Mouse (Mus musculus) spleen, adult 2 months (tissue): ENCODE data around the gene Vps45.

Source experiments
- CTCF ChIP-seq: fragments of 200-500 bp; IDR thresholded peaks from 2 replicates; pipeline ENCODE4 v1.5.1; 2011; ENCODE audit warnings: mild to moderate bottlenecking, inconsistent platforms; ENCODE audit not compliant: insufficient read depth, insufficient read length, insufficient replicate concordance; ENCODE audit errors: extremely low read depth
- POLR2A ChIP-seq: fragments of 200-500 bp; IDR thresholded peaks from 2 replicates; pipeline ENCODE4 v1.6.1; 2011; ENCODE audit warnings: low read depth, low read length, inconsistent platforms

DNA sequence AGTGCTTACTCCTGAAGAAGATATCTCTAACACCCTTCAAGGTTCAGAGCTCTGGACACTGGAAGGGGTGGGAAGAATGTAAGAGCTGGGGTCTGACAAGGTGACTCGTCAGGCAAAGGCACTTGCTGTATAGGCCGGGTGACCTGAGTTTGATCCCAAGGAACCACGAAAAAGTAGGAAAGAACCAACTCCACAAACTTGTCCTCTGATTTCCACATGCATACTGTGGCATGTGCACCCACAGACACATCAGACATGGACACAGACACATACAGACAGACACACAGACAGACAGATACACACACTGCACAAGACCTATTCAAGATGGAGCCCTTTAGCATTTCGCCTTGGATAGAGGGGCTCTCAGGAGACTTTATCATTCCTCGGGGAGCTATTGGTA is 20.1 kb downstream of the Vps45 start:
- TF ChIP-seq CTCF (no peak), POLR2A (no peak)
